Comparison of ENCODE assay signal across 8 mouse cellular contexts in genomic region chrX:99291423-99291963, GRCm38 (mm10).
DNase-seq lines count a peak whose midpoint lies in the region; ATAC-seq and TF ChIP-seq lines count a peak whose summit lies in the region.

No protein-coding gene starts in this region.

- intact Hi-C loops in left cerebral cortex, adult 2 months (cut with DNase I) = no loop called here

- no peaks in the 10 kb centered on the region for H3K9me3 ChIP-seq in heart, embryonic 15.5 days (replicated peaks)
- no peaks in the 10 kb centered on the region for H3K9me3 ChIP-seq in midbrain, embryonic 11.5 days (ENCODE audit: control insufficient read depth, low read length)

- TF ChIP-seq CTCF in left cerebral cortex, adult 2 months (IDR thresholded peaks at IDR 0.05) = no peak

- H3K4me2 ChIP-seq in heart, embryonic 15.5 days = peak overlapping the region; percentile 10; the same call in 1 of the 2 replicates
- H3K4me2 ChIP-seq in midbrain, embryonic 11.5 days = no peak overlapping the region

- H3K9ac ChIP-seq in heart, embryonic 15.5 days = no peak overlapping the region
- no peak overlapping the region for H3K9ac ChIP-seq in midbrain, embryonic 11.5 days (ENCODE audit: low read length)

- WGBS in heart, embryonic 15.5 days = 30% methylated on average over 8 of the region's 10 CpGs
- 39% methylated on average over 8 of the region's 10 CpGs for WGBS in midbrain, embryonic 11.5 days

- peak overlapping the region; percentile 90 for H3K27ac ChIP-seq in heart, embryonic 15.5 days
- no peak overlapping the region for H3K27ac ChIP-seq in midbrain, embryonic 11.5 days (ENCODE audit: low read depth, low read length)
- no peak overlapping the region for H3K27ac ChIP-seq in left cerebral cortex, adult 2 months

- peaks cover 47% of the 10 kb centered on the region for H3K4me1 ChIP-seq in heart, embryonic 15.5 days (replicated peaks)
- peaks cover 6% of the 10 kb centered on the region for H3K4me1 ChIP-seq in midbrain, embryonic 11.5 days (ENCODE audit: control insufficient read depth, insufficient read depth, low read length)

- no peaks in the 10 kb centered on the region for H3K36me3 ChIP-seq in heart, embryonic 15.5 days
- no peaks in the 10 kb centered on the region for H3K36me3 ChIP-seq in midbrain, embryonic 11.5 days (ENCODE audit: control insufficient read depth, insufficient read depth, low read length)

- DNase-seq in urinary bladder, postnatal 4 days (ENCODE audit: low spot score in 2 of 2) = peak; percentile 60 to 66
- no peak for DNase-seq in urinary bladder, adult 2 months (ENCODE audit: low spot score)
- peak; percentile 84 for DNase-seq in kidney, postnatal 10 days
- DNase-seq in midbrain, embryonic 11.5 days (ENCODE audit: low spot score, missing footprints) = peak; percentile 86
- DNase-seq in left cerebral cortex, adult 2 months (ENCODE audit: extremely low spot score in 1 of 2, low spot score in 2 of 2) = no peak
- DNase-seq in thymus, postnatal 10 days (ENCODE audit: low spot score in 2 of 2) = no peak
- no peak for DNase-seq in frontal cortex, adult 2 months (ENCODE audit: extremely low spot score in 1 of 2, low spot score in 1 of 2)

- H3K4me3 ChIP-seq in heart, embryonic 15.5 days = no peak overlapping the region
- H3K4me3 ChIP-seq in midbrain, embryonic 11.5 days (ENCODE audit: low read depth, low read length) = no peak overlapping the region
- H3K4me3 ChIP-seq in left cerebral cortex, adult 2 months = no peak overlapping the region

- H3K27me3 ChIP-seq in heart, embryonic 15.5 days = peaks cover 15% of the 10 kb centered on the region; the same call in 1 of the 2 replicates
- H3K27me3 ChIP-seq in midbrain, embryonic 11.5 days (ENCODE audit: control insufficient read depth, insufficient read depth, low read length) = peaks cover 37% of the 10 kb centered on the region

- ATAC-seq in heart, embryonic 15.5 days (replicated peaks; ENCODE audit: insufficient number of reproducible peaks, insufficient read depth, low FRiP score, low read depth) = peak; percentile 81
- ATAC-seq in midbrain, embryonic 11.5 days (ENCODE audit: low FRiP score) = peak; percentile 67; the same call in 1 of the 2 replicates

Comparison
In these comparisons a context has a peak if more than half of its experiments do, and no peak if none do; other contexts are left out.
1. DNase-seq: peak in urinary bladder, postnatal 4 days (2 of 2), kidney, postnatal 10 days (single experiment) and midbrain, embryonic 11.5 days (single experiment); none in urinary bladder, adult 2 months (single experiment), left cerebral cortex, adult 2 months (0 of 2), thymus, postnatal 10 days (0 of 2) and frontal cortex, adult 2 months (0 of 2).